Mouse (Mus musculus) kidney, postnatal 14 days (tissue): ENCODE measurements at regions not wholly inside any gene's neighbourhood (a gene's known extent, or its start where the extent isn't known, plus 50 kb on each side); places are given as distances from the start of the nearest gene placed in this dataset.

Experiments used
- DNase-seq: peaks from one replicate; pipeline ENCODE4 v3.0.0; 2022; ENCODE audit warnings: mixed read lengths

DNA sequence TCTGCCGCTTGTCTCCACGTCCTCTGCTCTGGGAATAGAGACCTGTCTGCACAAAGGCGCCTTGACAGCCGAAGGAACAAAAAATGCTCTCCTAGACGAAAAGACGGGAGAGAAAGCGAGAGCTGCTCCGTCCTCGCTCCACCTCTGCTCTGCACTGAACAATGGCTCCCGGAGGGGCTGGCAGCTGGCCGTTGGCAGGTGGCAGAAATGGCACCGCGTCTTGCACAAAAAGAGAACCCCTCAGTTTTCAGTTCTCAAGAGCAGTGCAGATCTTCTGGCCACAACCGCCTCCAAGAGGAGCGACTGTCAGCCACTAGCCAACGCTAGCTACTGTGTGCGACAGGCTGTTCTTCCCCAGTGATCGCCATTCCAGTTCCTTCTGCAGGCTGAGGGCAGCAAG is 385.0 kb upstream of the Rora start:
- DNase-seq, result no peak

DNA sequence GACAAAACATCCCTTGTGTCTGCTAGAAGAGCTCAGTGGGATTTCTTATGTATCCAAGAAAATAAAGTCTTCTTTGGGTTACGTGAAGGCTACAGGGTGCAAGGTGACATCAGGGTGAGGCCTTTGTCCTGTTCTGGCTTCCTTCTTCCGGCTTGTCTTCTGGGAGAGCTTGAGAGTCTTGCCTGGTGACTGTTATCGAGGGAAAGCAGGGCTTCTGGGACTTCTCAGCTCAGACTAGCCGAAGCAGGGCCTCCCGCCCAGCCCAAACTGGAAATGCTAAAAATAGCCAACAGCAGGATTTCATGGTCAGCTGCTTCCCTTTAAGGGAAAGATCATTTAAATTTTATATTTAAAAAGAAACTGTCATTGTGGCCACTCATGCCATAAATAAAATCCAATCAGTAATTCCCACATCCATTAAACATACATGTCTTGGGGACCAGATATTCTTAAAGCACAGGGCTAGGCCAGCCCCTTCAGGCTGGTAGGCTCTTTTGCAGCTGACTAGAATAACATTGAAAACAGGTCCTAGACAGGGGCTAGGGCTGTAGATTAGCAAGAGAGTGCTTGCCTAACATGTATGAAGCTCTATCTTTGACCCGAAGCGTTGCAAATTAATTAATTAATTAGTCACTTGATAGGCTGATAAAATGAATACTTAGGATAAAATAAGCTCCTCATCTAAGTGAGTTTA is 351.2 kb upstream of the Rora start:
- DNase-seq, result peak; percentile 48

DNA sequence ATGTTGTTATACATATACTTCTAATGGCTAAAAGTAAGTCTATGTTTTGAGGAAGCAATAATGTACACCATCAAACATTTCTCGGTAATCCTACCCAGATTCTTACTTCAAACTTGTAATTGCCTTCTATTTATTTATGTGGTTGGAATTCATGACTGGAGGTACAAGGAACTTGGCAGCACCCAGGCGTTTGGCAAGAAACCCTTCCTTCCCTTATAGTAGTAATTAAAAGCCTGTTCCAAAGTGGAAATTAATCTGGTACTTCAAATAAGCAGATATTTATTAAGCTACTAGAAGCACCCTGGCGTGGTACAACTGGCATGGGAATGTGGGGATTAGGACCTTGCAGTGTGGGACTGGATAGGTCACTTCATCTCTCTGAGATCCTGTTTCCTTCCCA is 322.9 kb upstream of the Rora start:
- DNase-seq, result no peak

DNA sequence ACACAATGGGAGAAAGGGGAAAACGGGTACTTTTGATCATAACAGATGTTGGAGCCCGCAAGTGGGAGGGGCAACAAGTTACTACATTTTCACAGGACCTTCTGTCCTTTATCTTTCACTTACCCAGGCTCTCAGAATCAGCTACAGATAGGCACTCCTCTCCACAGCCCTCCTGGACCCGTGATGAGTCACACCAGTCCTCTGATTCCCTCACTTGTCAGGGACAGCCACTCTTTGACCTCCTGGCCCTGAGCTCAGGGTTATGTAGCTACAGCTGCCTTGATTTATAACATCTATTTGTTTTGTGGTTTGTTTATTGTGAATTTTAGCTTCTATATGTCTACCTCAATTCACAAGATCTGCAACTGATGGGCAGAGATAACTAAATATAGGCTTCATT is 312.7 kb upstream of the Rora start:
- no peak for DNase-seq

DNA sequence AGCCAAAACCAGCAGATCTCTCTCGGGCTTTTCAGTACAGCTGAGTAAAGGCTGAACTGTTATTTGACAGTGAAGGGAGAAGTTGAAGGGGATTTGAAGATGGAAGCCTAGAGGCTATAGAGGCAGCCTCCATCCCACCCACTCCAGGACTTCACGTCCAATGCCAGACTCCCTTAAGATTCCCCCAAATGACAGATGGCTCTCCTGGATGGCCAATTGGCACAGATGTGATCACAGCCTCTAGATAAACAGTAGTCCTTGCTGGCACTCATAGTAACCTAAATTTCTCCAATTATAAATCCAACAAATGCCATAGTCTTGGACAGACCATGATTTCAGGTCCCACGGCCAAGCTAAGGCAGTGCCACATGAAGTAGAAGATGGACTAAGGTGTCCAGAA is 312.1 kb upstream of the Rora start:
- no peak for DNase-seq

DNA sequence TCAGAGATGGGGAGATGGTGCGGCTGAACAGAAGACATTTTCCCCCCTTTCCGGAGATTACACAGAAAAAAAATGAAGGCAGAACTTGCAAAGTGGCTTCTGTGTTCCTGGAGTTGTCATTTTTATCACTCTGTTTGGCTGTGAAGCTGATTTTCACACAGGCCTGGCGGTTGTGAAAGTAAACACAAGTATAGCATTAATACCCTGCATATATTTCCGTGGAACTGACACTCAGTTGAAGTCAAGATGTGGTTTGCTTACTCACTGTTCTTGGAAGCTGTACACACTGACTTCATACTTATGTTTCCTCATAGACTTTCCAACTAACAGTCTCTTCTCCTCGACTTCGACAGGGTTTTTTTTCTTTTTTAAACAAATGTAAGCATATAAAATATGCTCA is 306.2 kb upstream of the Rora start:
- DNase-seq, result no peak

DNA sequence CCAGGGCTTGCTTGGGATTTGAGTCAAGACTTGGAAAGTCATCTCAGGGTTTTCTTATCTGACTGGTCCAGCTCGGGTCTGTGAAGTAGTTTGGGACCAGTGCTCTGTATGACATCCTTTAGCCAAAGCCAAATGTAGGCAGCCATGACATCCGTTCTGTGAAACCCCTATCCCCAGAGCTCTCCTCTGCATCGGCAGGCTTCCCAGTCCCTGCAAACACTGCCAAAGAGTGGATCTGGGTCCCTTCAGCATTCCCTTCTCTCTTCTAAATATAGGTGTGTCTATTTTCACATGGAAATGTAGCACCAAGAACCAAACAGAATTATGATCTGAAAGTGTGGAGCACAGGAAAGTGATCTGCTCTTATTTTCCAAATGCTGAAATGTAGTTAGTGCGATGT is 302.1 kb upstream of the Rora start:
- DNase-seq, result no peak

DNA sequence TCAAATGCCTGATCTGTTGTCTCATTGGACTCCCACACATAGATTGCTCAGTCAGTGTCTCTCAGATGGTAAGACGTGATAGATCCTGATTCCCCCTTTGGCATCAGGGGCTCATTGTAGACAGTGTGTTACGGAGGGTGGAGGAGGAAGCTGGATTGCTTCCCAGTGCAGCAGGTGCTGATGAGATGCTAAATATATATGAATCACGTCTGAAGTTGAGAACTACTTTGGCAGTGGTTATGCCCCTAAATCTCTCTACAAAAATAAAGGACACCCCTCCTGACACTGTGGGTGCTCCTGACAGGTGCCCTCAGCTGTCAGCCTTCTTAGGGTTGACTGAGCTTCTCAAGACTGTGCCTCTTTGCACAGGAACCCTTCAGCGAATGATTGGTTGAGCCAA is 299.1 kb upstream of the Rora start:
- no peak for DNase-seq

DNA sequence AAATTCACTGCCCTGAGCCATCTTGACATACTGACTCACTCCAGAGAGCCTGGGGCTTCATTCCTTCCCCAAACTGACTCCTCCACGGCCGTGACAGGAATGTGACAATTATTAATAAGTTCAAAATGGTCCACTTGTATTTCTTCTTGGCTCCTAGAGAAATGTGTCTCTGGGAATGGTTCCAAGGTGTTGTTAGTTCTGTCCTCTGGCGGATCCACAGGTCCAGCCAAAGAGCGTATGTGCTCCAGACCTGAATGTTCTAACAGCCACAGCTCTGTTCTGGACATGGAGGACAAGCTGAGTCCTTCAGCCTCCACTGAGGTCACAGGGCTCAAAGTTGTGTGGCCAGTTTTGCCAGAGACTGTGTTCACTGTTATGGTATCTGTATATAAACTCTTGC is 297.5 kb upstream of the Rora start:
- no peak for DNase-seq

DNA sequence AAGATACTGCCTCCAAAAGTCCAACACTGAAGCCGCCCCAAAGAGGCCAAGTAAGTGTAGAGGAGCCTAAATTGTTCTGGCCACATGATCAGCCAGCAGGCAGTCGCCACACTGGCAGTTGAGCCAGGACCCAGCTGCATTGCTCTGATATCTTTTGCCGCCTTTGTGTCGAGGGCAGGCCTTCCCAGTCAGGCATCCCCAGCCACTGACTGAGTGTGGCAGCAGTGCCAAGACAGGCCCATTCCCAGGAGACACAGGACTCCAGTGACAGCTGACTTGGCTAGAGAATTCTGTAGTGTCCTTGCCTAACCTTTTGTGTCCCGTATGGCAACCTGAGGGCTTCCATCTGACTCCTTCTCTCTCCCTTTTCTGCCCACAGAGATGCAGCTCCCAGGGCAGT is 296.4 kb upstream of the Rora start:
- no peak for DNase-seq

DNA sequence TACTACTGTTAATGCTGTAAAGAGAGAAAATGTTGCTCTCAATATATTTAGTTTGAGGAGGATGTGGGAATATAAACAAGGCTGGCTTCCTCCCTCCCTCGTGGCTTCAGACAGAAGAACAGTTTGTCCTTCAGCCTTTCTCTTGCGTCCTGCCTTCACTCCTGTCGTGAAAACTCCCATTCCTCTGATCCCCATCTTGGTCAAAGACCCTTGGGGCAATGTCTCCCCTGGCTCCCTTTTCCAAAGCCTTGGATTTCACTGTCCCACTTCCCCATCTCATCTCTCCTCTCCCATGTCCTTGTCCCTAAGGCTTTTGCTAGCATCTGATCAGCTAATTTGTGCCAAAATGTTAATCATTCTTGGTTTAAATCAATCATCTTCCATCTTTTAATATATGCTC is 286.6 kb upstream of the Rora start:
- no peak for DNase-seq

DNA sequence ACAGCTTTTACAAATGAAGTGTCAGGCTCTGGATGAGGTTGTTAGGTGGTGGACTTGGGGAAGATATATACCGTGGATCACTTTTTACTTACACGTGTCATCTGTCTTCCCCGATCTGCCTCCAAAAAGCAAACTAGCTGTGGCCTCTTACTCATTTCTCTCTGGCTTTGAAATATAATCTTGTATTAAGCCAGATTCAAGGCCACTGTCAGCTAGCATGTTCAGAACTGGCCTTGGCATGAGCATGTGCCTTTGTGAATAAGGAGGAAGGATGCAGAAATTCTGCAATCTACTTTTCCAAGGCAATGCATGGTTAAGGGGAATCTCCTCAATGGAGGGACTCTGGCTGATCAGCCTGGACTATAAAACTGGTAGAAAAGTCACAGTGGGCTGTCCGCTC is 286.0 kb upstream of the Rora start:
- no peak for DNase-seq

DNA sequence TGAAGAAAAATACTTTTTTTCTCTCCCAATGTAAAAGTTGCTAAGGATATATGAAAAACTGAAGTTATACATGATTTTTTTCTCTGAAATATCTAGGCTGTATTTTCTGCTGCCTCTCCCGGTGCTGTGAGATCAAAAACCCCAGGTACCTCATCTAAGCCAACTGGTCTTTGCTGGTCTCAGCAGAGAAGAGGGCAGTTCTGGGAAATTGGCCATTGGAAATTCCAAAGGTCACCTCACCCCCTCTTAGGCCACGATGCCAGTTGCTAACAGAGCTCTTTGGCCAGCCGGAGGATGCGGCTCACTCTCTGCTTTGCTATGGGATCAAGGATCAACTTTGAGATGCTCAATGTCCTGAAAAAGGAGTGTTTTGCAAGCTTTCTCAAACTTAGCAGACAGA is 280.9 kb upstream of the Rora start:
- peak; percentile 73 for DNase-seq

DNA sequence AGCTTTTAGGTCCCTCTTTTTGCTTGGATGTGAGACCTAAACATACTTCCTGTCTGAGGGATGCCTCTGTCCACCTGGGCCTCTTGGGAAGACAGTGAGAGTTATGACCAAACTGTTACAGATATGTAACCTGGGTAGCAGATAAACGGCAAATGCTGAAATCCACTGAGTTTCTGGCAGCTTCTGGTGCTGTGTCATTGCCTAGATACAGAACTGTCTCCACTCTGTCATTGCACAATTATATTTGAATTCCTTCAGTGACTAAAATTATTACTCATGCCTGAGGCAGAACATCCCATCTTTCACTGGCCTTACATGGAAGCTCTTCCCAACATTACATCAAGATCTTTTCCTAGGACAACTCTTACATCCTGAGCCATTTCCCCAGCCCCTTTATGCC is 277.4 kb upstream of the Rora start:
- no peak for DNase-seq

DNA sequence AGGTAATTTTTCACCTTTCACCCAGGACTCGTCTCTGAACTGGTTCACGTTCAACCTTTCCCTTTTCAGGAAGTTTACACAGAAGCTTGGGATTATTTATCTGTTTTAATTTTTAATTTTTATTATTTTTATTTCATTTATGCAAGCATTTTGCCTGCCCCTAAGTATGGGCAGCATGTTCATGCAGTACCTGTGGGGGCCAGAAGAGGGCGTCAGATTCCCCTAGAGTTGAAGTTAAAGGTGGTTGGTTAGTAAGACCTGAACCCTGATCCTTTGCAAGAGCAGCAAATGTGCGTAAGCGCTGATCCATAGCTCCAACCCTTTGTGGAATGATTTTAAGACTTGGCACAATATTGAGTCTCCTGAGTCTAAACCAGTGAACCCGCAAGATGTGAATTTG is 271.7 kb upstream of the Rora start:
- DNase-seq, result no peak

DNA sequence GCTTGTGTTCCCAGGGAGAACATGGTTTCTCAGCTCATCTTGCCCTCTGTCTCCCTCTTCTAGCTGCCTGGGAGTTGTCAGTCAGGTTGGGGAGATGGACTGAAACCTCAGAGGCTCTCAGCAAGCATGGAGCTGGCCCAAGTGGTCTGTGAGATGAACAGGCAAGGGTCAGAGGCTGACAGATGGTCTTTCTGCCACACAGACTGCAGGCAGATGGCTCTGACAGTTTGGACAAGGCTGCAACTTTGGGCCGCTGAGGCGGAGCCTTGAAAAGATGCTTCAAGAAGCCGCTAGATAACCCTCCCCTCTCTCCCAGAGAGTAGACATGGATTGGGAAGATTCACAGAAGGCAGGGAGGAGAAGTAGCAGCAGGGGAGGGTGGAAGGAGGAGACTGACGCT is 252.7 kb upstream of the Rora start:
- DNase-seq, result no peak

DNA sequence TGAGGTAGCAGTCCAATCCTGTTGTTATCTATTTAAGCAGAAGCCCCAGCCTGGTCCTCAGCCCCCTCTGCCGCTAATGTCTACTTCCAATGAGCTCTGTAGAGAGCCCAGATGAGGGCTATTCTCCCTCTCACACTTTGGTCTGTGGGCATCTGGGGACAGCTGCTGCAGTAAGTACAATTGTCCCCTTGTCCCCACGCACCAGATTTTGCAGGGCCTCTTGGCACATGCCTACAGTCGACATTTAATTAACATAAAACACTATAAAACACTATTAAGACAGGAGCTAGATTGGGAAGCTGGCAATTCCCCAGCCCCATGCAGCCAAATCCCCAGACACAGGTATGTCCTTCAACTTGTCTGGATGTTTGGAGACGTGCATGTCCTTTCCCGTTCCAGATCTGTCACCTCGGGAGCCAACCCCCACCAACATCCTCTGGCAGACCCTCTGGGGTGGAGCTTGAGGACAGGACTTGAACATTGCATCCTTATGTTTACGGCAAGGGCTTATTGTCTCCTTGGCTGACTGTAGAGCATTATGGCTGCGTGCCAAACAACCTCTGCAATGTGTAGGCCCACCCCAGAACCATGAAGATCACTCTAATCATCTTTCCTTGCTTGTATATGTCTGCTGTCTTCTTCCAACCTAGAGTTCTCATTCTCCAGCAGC is 251.3 kb upstream of the Rora start:
- no peak for DNase-seq

DNA sequence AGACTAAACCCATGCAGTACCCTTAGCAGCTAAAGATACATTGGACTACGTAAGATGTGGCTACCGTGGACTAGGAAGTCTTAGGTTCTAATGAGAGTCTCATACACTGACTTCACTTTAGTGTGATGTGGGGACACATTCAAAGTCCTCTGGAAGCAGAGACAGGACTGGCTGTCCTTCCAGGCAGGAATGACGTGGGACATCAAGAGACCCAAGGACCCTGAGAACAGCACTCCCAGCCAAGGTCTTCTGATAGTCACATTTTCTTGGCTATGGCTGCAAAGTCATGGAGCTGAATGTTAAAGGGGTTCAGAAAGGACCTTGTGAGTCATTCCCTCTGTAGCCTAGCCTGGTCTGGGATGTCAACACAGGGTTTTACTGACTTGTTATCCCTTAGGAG is 250.6 kb upstream of the Rora start:
- DNase-seq, result no peak

DNA sequence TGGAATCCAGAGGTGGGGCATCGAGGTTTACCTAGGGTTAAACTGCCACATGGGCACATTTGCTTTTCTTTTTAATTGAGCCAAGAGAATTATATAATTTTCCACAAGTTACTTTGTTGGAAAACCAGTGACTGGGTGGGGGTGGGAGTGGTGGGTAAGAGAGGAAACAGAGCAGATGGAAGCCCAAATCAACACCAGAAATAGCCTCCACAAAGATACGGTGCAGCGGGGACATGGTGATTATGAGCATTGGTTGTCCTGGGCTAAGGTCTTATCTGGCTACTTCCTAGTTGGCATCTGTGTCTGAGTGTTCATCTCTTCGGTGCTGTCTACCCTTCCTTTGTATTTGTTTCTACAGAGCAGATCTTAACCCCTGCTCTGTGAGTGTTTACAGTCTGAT is 250.1 kb upstream of the Rora start:
- DNase-seq, result no peak

DNA sequence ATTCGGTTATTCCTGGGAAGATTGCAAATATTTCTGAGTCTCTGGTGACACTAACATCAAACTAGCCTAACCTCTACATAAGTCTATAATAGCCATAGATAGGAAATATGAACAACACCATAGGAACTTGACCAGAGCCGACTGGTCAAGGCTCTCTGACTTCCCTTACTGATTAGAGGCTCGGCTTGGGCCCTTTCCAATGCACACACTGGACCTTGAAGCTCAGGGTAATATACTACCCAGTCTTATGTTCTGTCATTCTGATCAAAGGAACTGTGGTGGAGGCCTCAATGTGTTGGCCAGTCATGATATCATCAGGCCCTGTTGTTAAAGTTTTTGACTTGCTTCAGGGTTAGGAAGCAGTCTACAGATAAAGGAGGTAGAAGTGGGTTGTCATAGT is 243.8 kb upstream of the Rora start:
- DNase-seq, result no peak

DNA sequence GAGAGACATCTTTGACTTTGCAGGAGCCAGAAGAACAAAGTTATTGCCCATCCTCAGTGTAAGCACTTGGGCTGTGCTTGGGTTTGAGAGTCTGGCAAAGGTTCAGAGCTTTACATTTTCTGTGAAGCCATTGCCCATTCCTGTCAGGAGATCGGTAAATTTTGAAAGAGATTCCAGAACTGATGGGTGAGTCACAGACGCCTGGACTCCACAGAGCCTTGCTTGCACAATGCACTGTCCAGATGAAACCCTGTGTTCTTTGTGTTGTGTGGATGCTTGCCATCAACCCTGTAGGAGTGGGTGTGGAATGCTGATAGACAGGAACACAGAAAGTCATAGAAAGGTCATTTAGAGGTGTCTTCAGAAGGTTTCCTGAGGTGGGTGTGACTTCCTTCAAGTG is 227.3 kb upstream of the Rora start:
- no peak for DNase-seq

DNA sequence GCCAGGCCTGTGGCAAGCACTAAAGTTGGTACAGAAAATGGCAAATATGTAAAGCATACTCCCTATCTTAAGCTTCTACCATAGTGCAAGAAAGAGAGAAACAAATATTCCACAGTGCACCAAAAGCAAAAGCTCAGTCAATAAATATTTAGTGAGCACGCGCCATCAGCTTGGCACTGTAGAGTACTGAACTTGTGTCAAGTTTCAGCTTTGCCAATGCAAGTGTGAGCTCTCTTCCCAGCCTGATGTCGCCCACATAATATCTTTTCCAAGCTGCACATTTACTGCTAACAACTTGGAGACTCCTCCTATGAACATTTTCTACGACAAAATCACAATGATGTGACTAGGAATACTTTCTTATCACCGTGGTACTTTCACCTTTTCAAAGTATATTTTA is 190.8 kb upstream of the Rora start:
- no peak for DNase-seq

DNA sequence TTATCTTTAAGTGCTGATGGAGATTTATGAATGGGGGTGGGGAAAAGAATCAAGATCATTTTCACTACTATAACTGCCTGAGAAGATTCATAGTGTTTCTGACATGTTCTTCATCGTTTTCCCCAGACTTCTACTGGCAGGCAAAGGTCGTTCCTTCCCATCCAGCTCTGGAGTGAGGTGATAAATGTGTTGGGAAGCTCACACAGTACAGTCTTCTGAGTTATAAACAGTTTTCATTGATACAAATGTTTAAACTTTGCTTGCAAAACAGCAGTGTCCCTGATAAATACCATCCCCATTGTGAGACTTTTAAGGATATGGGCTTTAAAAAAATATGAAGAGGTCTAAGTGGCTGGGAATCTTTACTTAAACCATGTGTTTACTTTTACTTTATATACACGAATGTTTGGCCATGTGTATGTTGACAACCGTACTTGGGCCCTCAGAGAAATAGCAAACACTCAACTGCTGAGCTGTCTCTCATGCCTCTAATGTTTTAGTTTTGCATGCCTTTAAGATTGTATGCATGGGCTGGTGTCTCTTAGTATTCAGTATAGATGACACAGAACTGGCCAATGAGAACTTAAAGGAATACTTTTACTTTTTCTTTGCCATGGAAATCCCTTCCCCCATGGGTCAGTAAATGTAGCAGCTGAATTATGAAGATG is 189.8 kb upstream of the Rora start:
- no peak for DNase-seq

DNA sequence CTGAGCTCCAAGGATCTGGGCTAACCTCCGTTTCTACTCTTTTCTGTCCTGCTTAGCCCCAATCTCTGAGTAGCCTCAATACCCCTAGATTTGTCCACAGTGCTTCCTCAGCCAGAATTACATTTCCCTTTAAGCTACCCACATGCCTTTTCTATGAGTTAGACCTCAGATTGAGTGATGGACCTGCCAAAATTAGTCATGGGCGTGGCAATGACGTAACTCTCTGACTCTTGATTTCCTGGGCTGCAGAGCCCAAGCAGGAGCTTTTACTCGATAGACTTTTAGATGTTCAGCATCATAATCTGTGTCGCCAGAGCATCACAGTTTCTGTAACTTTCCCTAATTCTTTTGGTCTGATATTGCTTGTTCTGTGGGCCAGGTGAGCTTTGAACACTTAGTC is 186.9 kb upstream of the Rora start:
- DNase-seq, result no peak

DNA sequence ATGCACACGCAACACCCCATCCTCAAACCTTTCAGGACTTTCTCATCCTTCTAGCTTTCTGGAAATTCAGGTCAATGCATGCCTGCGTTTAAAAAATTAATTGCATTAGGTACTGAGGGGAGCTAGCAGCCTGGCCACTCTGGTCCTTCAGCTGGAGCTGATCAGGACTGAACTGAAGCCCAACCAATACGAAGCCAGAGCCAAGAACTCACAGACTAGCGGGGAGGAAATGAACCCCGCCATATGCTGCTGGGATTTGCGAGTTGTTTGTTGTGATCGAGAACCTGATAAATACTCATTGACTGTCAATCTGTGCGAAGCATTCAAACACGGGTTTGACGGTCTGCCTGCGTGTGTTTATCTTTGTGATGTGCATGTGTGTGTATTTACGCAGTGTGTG is 177.2 kb upstream of the Rora start:
- no peak for DNase-seq
